Mouse (Mus musculus) left cerebral cortex, postnatal 25 days (tissue): ENCODE measurements at regions not wholly inside any gene's neighbourhood (a gene's known extent, or its start where the extent isn't known, plus 50 kb on each side); places are given as distances from the start of the nearest gene placed in this dataset.

Source experiments
- microRNA-seq, 2 experiments: library from miRNA; unstranded; fragments of <30 nt; microRNA quantifications; one replicate each; pipeline ENCODE4 v1.2.0; 2022

Small RNAs in the stretch of these regions (microRNA-seq; reads per million reads assigned to microRNA genes)
- 0 reads per million in 2 experiments for gene Mir6378
